Mouse (Mus musculus) midbrain, embryonic 14.5 days (tissue): Measurements from ENCODE around the gene Snx3. TPM values are rescaled to one million over a fixed set of nuclear protein-coding genes. Genes with fewer than 3 reads are reported as not detected.

Source experiments
- ATAC-seq: fragments of 200-750 bp; cut with Nextera tagmentation; 2 replicates; pipeline ENCODE4 v1.8.0; 2017; ENCODE audit warnings: moderate number of reproducible peaks, moderate library complexity; ENCODE audit not compliant: low FRiP score, low TSS enrichment
- DNase-seq: peaks from one replicate; pipeline ENCODE4 v3.0.0-alpha.2; 2015
- H3K27ac ChIP-seq: fragments of 300-500 bp; sonication (generic); replicated peaks from 2 replicates; pipeline ENCODE4 v1.5.1; 2014; ENCODE audit warnings: mild to moderate bottlenecking, low read depth, low read length, moderate library complexity
- H3K27me3 ChIP-seq: fragments of 300-500 bp; sonication (generic); 2 replicates; pipeline ENCODE4 v1.6.1; 2014; ENCODE audit warnings: low read length, control low read depth, mixed read lengths; ENCODE audit not compliant: control insufficient read depth, insufficient read depth
- H3K36me3 ChIP-seq: fragments of 300-500 bp; sonication (generic); 2 replicates; pipeline ENCODE4 v1.6.1; 2014; ENCODE audit warnings: low read length, control low read depth; ENCODE audit not compliant: control insufficient read depth, insufficient read depth
- H3K4me1 ChIP-seq: fragments of 300-500 bp; sonication (generic); 2 replicates; pipeline ENCODE4 v1.6.1; 2014; ENCODE audit warnings: mild to moderate bottlenecking, antibody characterized with exemption, low read length, control low read depth; ENCODE audit not compliant: control insufficient read depth, insufficient read depth
- H3K4me2 ChIP-seq: fragments of 300-500 bp; sonication (generic); 2 replicates; pipeline ENCODE4 v1.6.1; 2014; ENCODE audit warnings: mild to moderate bottlenecking, low read length, moderate library complexity
- H3K4me3 ChIP-seq: fragments of 300-500 bp; sonication (generic); replicated peaks from 2 replicates; pipeline ENCODE4 v1.5.1; 2014; ENCODE audit warnings: low read depth, low read length
- H3K9ac ChIP-seq: fragments of 300-500 bp; sonication (generic); replicated peaks from 2 replicates; pipeline ENCODE4 v1.6.1; 2014; ENCODE audit warnings: mild to moderate bottlenecking, low read length, moderate library complexity
- H3K9me3 ChIP-seq: fragments of 300-500 bp; sonication (generic); 2 replicates; pipeline ENCODE4 v1.6.1; 2016; ENCODE audit warnings: low read length, control low read depth, mixed read lengths; ENCODE audit not compliant: control insufficient read depth
- WGBS: fragments of 180-500 bp; shearing (Covaris S2); extraction: QIAGEN DNeasy Blood & Tissue Kit; methylation state at CpG from one replicate; pipeline ENCODE4 v1.1.7; 2014; 5-methylcytosine and 5-hydroxymethylcytosine counted together
- polyA plus RNA-seq: library from polyadenylated mRNA; unstranded; fragments of >200 nt; fragmentation: Nextera tagmentation; extraction: Ambion mirVana; gene quantifications from 2 replicates; pipeline ENCODE4 v1.2.1, GENCODE M21; 2014

Snx3 gene
- polyA plus RNA-seq, 1 experiment from 2014 or later, result 250 TPM

- no peak for ATAC-seq
- H3K27ac ChIP-seq, result no peak overlapping the region
- H3K4me2 ChIP-seq, result peak overlapping the region; percentile 77; the same call in 1 of the 2 replicates
These were observed 24.9 kb upstream of the Snx3 start for GRCm38 (mm10) chr10:42476774-42477475.

DNA sequence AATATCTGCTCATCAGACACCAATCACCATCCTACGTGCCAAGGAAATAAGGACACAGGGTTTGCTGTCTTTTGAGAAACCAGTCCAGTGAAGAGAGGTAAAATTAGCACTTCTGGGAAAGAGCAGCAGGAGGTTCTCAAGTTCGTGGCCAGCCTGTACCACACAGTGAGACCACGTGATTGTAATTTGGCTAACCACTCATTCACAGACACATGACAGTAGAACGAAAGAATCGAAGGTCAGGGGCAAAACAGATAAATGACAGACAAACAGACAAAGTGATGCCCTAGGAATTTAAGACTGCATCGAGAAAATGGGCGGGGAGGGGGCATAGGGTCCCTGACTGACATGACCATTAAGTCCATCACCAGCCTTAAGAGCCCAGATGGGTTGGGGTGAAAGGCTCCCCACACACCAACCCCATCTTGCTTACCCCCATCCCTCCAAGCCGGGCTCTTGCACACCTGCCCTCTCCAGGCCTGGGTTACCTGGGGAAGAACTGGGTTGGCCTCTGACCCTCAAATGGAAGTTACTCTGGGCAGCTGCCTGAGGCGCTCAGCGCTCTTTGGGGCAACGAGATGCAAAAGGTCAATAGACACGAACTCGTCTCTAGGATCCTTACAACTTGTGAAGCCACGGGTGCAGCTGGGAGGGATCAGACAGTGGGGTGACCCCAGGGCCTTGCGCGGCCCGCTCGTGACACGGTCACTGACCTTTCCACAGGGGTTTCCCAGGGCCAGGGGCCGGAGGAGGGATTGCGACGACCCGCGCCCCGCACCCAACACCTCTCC, 24.1 kb upstream of the Snx3 start:
- Histone ChIP-seq H3K4me3 (peak overlapping the region; percentile 63), H3K9me3 (no peaks in the 10 kb centered on the region), H3K36me3 (no peaks in the 10 kb centered on the region), H3K4me2 (peak overlapping the region; percentile 77), H3K9ac (peak overlapping the region; percentile 80), H3K27me3 (no peaks in the 10 kb centered on the region), H3K27ac (peak overlapping the region; percentile 78), H3K4me1 (peaks cover 9% of the 10 kb centered on the region)
- 14% methylated on average over 25 of the region's 25 CpGs for WGBS
- ATAC-seq (peak; percentile 40), DNase-seq (no peak)

More at GRCm38 (mm10) chr10:42476774-42477475, 24.9 kb upstream of the Snx3 start:
- Histone ChIP-seq H3K27me3 (no peaks in the 10 kb centered on the region), H3K36me3 (no peaks in the 10 kb centered on the region), H3K4me3 (no peak overlapping the region), H3K4me1 (peaks cover 9% of the 10 kb centered on the region), H3K9me3 (no peaks in the 10 kb centered on the region), H3K9ac (no peak overlapping the region)
- 95% methylated on average over 10 of the region's 10 CpGs for WGBS
- DNase-seq, result no peak

DNA sequence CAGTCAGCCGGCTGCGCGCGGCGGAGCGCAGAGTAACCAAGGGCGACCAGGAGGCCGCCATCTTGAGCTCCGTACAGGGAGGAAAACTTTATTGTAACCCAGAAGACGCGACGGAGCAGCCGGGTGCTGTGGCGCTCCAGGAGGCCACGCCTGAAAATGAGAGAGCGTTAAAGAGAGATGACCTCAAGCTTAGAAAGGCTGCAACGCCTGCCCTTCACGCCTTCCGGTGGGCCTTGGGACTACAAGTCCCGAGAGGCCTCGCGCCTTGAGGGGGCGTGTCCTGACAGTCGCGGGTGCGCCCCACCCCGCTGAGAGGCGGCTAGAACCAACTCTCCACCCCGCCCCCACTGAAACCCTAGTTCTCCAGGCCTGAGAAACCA, 23.5 kb upstream of the Snx3 start, which contains the start of gene Afg1l:
Gene Afg1l, minus strand, starts transcription at position 225 of the 380 bp plus-strand sequence.
- H3K27ac ChIP-seq, result peak within 1 kb of the TSS; percentile 78
- peak within 1 kb of the TSS; percentile 77 for H3K4me2 ChIP-seq
- H3K4me1 ChIP-seq, result peaks cover 9% of the 10 kb centered on the region
- peak within 1 kb of the TSS; percentile 80 for H3K9ac ChIP-seq
- WGBS, result under 1% methylated on average over 29 of the region's 29 CpGs
- DNase-seq (peak; percentile 96), ATAC-seq (peak; percentile 95)
- H3K4me3 ChIP-seq, result peak within 1 kb of the TSS; percentile 63
- no peaks in the 10 kb centered on the region for H3K9me3 ChIP-seq
- no peaks in the 10 kb centered on the region for H3K36me3 ChIP-seq
- H3K27me3 ChIP-seq, result no peaks in the 10 kb centered on the region

DNA sequence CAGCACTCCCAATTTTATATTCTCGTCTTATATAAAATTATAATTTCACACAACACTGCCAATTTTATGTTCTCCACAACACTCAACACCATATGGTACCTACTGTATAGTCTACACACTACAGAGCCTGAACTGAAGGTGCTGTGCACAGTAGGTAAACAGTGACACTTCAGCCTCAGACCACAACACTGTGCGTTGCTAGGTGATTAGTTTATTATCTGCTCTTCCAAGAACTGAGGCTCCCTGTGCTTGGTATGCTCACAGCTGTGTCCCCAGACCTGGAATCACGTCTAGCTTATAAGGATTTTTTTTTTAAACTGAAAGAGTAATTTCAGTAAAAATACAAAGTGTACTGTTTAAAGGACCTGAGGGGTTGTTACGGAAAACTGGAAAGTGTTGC, 21.1 kb upstream of the Snx3 start:
- Histone ChIP-seq H3K27ac (no peak overlapping the region), H3K4me2 (no peak overlapping the region), H3K9me3 (no peaks in the 10 kb centered on the region), H3K9ac (no peak overlapping the region), H3K4me3 (no peak overlapping the region), H3K36me3 (no peaks in the 10 kb centered on the region), H3K4me1 (peaks cover 9% of the 10 kb centered on the region), H3K27me3 (no peaks in the 10 kb centered on the region)
- ATAC-seq (no peak), DNase-seq (no peak)
- 83% methylated on average over 4 of the region's 4 CpGs for WGBS

DNA sequence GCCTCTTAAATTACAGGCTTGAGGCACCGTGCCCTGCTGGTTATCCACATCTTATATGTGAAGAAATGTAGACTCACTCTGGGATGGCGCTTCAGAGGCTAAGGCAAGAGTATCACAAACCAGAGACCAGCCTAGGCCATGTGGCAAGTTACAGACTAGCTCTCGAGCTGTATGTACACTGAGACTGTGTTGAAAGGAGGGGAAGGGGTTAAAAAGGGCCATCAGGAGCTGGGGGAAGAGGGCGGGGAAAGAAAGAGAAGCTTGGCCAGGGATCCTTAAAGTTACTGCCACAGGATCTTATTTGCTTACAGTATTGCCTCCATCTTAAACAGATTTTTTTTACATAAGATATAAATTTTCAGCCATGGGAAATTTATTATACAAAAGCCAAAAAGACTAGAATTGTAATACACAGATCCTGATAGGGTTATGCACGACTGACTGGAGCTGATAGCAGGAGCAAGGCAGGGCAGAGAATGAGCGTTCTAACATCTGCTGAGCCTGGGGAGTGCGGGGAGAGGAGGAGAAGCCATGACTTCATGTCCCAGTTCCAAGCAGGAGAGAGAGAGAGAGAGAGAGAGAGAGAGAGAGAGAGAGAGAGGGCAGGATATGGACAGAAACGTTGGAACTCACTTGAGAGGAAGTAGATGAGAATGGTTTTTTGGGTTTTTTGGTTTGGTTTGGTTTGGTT, 13.1 kb upstream of the Snx3 start:
- Histone ChIP-seq H3K27ac (no peak overlapping the region), H3K9ac (no peak overlapping the region), H3K4me1 (no peaks in the 10 kb centered on the region), H3K4me2 (no peak overlapping the region), H3K36me3 (no peaks in the 10 kb centered on the region), H3K27me3 (no peaks in the 10 kb centered on the region), H3K4me3 (no peak overlapping the region), H3K9me3 (no peaks in the 10 kb centered on the region)
- DNase-seq (no peak), ATAC-seq (no peak)
- 39% methylated on average over 8 of the region's 8 CpGs for WGBS

DNA sequence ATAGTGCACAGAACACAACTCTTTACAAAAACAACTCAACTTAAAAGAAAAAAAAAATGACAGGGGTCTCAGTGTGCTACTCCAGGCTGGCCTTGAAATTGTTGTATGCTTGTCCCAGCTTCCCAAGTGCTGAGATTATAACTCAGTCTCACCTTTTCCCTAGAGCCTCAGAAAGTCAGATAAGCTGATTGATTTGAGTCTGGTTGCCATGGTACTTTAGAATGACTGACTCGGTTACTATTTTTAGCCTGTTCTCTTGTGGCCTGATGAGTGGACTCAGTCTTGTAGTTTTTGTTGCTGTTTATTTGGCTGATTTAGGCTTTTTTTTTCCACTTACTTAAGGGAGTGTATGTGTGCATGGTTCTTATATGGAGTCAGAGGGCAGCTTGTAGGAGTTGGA, 10.7 kb upstream of the Snx3 start:
- Histone ChIP-seq H3K4me1 (no peaks in the 10 kb centered on the region), H3K36me3 (no peaks in the 10 kb centered on the region), H3K27me3 (no peaks in the 10 kb centered on the region), H3K27ac (no peak overlapping the region), H3K9ac (no peak overlapping the region), H3K4me2 (no peak overlapping the region), H3K9me3 (no peaks in the 10 kb centered on the region), H3K4me3 (no peak overlapping the region)
- WGBS, result 67% methylated on average over 1 of the region's 1 CpGs
- DNase-seq (peak; percentile 20), ATAC-seq (no peak)

DNA sequence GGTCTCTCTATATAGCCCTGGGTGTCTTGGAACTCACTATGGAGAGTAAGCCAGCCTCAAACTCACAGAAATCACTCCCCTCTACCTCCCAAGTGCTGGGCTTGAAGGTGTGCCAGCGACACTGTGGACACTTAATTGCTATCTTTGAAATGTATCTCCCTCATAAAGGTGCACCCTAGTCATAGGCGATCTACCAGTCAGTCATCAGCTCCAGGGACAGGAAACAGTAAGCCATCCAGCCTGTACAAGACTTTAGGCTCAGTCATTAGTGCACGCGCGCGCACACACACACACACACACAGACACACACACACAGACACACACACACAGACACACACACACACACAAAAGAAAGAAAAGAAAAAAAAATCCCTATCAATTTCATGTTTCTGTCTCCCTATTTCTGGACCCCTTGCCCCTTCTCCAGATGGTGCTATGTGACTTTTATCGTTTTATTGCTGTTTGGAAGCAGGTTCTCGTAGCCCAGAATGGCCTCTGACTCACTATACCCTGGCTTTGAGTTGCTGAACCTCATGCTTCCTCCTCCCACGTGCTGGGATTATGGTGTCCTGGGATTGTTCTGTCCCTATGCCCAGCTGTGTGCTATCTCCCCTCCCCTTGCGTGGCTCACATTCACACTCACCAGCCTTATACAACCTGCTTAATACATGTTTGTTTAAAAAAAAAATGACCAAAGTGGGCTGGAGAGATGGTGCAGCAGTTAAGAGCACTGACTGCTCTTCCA, 9.6 kb upstream of the Snx3 start:
- WGBS, result 87% methylated on average over 10 of the region's 10 CpGs
- ATAC-seq (no peak), DNase-seq (no peak)
- no peak overlapping the region for H3K27ac ChIP-seq
- H3K9ac ChIP-seq, result no peak overlapping the region
- no peak overlapping the region for H3K4me3 ChIP-seq
- no peaks in the 10 kb centered on the region for H3K4me1 ChIP-seq
- no peaks in the 10 kb centered on the region for H3K27me3 ChIP-seq
- no peaks in the 10 kb centered on the region for H3K9me3 ChIP-seq
- H3K36me3 ChIP-seq, result no peaks in the 10 kb centered on the region
- no peak overlapping the region for H3K4me2 ChIP-seq

DNA sequence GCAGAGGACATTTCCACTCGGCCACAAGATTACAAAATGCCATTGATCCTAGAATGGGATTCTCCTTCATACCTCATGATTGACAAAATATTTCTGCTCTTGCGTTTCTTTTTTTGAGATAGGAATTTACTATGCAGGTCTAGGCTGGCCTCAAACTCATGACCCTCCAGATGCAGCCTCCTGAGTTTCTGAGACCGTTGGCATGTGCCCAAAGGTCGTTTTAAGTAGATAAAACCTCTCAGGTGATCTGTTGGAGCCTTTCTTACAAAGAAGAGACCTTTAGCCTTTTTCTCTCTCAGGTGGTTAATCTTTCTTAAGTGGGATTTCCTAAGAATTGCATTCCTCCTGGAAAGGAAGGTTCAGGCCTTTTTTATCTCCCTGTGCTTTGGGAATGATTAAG, 8.8 kb upstream of the Snx3 start:
- 59% methylated on average over 4 of the region's 4 CpGs for WGBS
- Histone ChIP-seq H3K4me2 (no peak overlapping the region), H3K9ac (no peak overlapping the region), H3K4me3 (no peak overlapping the region), H3K9me3 (no peaks in the 10 kb centered on the region), H3K27ac (no peak overlapping the region), H3K27me3 (no peaks in the 10 kb centered on the region), H3K36me3 (no peaks in the 10 kb centered on the region), H3K4me1 (no peaks in the 10 kb centered on the region)
- DNase-seq (no peak), ATAC-seq (no peak)
